Mouse (Mus musculus): Measurements from ENCODE around the gene Map3k20. TPM values are rescaled to one million over a fixed set of nuclear protein-coding genes. Genes with fewer than 3 reads are reported as not detected.

Map3k20 gene
- 10 to 100 TPM; 25.8 to 27.3 TPM for total RNA-seq (2021)
- polyA plus RNA-seq (2012; rRNA removed), result 3.3 and 5.1 TPM in 2 replicates
- long read RNA-seq, partial matches to known transcripts, result 0 of 1 reads
- long read RNA-seq, other reads (novel, unspliced or antisense), result 0 of 1 reads

- peak; percentile 85 for DNase-seq
Measured at GRCm38 (mm10) chr2:72285256-72285887, at the start of gene Map3k20. TSS of gene Map3k20 (plus strand) at chr2:72285637.

GRCm38 (mm10) chr2:72238421-72238820 is 47.0 kb upstream of the Map3k20 start:
- DNase-seq, result no peak

- no peak for DNase-seq
Measured at GRCm38 (mm10) chr2:72238925-72239324, 46.5 kb upstream of the Map3k20 start.

GRCm38 (mm10) chr2:72239456-72239855 is 46.0 kb upstream of the Map3k20 start:
- DNase-seq, result no peak

- no peak for DNase-seq
Measured at GRCm38 (mm10) chr2:72239993-72240392, 45.4 kb upstream of the Map3k20 start.

GRCm38 (mm10) chr2:72240691-72241090 is 44.7 kb upstream of the Map3k20 start:
- DNase-seq, result no peak

- DNase-seq, result no peak
Measured at GRCm38 (mm10) chr2:72241714-72242472, 43.5 kb upstream of the Map3k20 start.

GRCm38 (mm10) chr2:72242910-72243675 is 42.3 kb upstream of the Map3k20 start:
- DNase-seq, result no peak

GRCm38 (mm10) chr2:72245631-72246030 is 39.8 kb upstream of the Map3k20 start:
- no peak for DNase-seq

- DNase-seq, result no peak
Measured at GRCm38 (mm10) chr2:72246376-72246775, 39.1 kb upstream of the Map3k20 start.

- no peak for DNase-seq
Measured at GRCm38 (mm10) chr2:72247819-72248218, 37.6 kb upstream of the Map3k20 start.

- DNase-seq, result no peak
Measured at GRCm38 (mm10) chr2:72252510-72253505, 32.6 kb upstream of the Map3k20 start.

GRCm38 (mm10) chr2:72253882-72254281 is 31.6 kb upstream of the Map3k20 start:
- no peak for DNase-seq

- DNase-seq, result no peak
Measured at GRCm38 (mm10) chr2:72254813-72255582, 30.4 kb upstream of the Map3k20 start.

- DNase-seq, result no peak
Measured at GRCm38 (mm10) chr2:72260704-72261103, 24.7 kb upstream of the Map3k20 start.

- no peak for DNase-seq
Measured at GRCm38 (mm10) chr2:72262814-72263480, 22.5 kb upstream of the Map3k20 start.

GRCm38 (mm10) chr2:72267390-72267789 is 18.0 kb upstream of the Map3k20 start:
- DNase-seq, result no peak

GRCm38 (mm10) chr2:72269651-72270341 is 15.6 kb upstream of the Map3k20 start:
- DNase-seq, result no peak

- DNase-seq, result no peak
Measured at GRCm38 (mm10) chr2:72278247-72278873, 7.1 kb upstream of the Map3k20 start.

Measured in adrenal gland, adult 2 months (tissue).